Mouse (Mus musculus) myocyte (in vitro differentiated cells): Measurements from ENCODE around the gene Lsm14b.

Experiments used
- E2F4 ChIP-seq: IDR thresholded peaks from one replicate; pipeline ENCODE4 v1.6.1; 2011; ENCODE audit warnings: mild to moderate bottlenecking, control low read depth, moderate library complexity; ENCODE audit not compliant: insufficient read depth
- POLR2A ChIP-seq: IDR thresholded peaks from one replicate; pipeline ENCODE4 v1.6.1; 2011; ENCODE audit warnings: low read depth, mild to moderate bottlenecking, control low read depth, moderate library complexity; ENCODE audit not compliant: insufficient read length
- POLR2AphosphoS2 ChIP-seq: IDR thresholded peaks from one replicate; pipeline ENCODE4 v1.6.1; 2011; ENCODE audit warnings: low read depth, control low read depth; ENCODE audit not compliant: insufficient read length

- TF ChIP-seq POLR2AphosphoS2 = peak; percentile 94
- TF ChIP-seq POLR2A = peak; percentile 94
- peak; percentile 5 for TF ChIP-seq E2F4
Measured at GRCm38 (mm10) chr2:180042256-180042857, 17.6 kb downstream of the Lsm14b start, which contains the start of the genes Psma7 and Ss18l1.
